Mouse (Mus musculus) neural tube, embryonic 15.5 days (tissue): ENCODE results near the gene Gm4450. TPM values are rescaled to one million over a fixed set of nuclear protein-coding genes. Genes with fewer than 3 reads are reported as not detected.
A peak's percentile ranks its signal among the peaks of the same experiment; 100 is the strongest.

Source experiments
- ATAC-seq: fragments of 200-750 bp; cut with Nextera tagmentation; 2 replicates; pipeline ENCODE4 v1.8.0; 2017; ENCODE audit warnings: mild to moderate bottlenecking, moderate TSS enrichment, moderate library complexity; ENCODE audit not compliant: low FRiP score
- H3K27ac ChIP-seq: fragments of 300-500 bp; sonication (generic); replicated peaks from 2 replicates; pipeline ENCODE4 v1.5.1; 2015; ENCODE audit warnings: mild to moderate bottlenecking, inconsistent platforms
- H3K27me3 ChIP-seq: fragments of 300-500 bp; sonication (generic); replicated peaks from 2 replicates; pipeline ENCODE4 v1.6.1; 2015; ENCODE audit warnings: inconsistent platforms
- H3K36me3 ChIP-seq: fragments of 300-500 bp; sonication (generic); 2 replicates; pipeline ENCODE4 v1.6.1; 2015; ENCODE audit warnings: inconsistent platforms
- H3K4me1 ChIP-seq: fragments of 300-500 bp; sonication (generic); 2 replicates; pipeline ENCODE4 v1.6.1; 2015; ENCODE audit warnings: inconsistent platforms
- H3K4me2 ChIP-seq: fragments of 300-500 bp; sonication (generic); 2 replicates; pipeline ENCODE4 v1.6.1; 2015; ENCODE audit warnings: inconsistent platforms, mild to moderate bottlenecking, moderate library complexity
- H3K4me3 ChIP-seq: fragments of 300-500 bp; sonication (generic); replicated peaks from 2 replicates; pipeline ENCODE4 v1.5.1; 2015; ENCODE audit warnings: mild to moderate bottlenecking, inconsistent platforms
- H3K9ac ChIP-seq: fragments of 300-500 bp; sonication (generic); replicated peaks from 2 replicates; pipeline ENCODE4 v1.6.1; 2015; ENCODE audit warnings: mild to moderate bottlenecking, inconsistent platforms
- H3K9me3 ChIP-seq: fragments of 300-500 bp; sonication (generic); replicated peaks from 2 replicates; pipeline ENCODE4 v1.6.1; 2016; ENCODE audit warnings: inconsistent platforms
- WGBS: fragments of 180-500 bp; shearing (Covaris S2); methylation state at CpG from one replicate; pipeline ENCODE4 v1.1.7; 2015; ENCODE audit warnings: mixed read lengths; 5-methylcytosine and 5-hydroxymethylcytosine counted together
- polyA plus RNA-seq: library from polyadenylated mRNA; unstranded; fragments of >200 nt; fragmentation: Nextera tagmentation; extraction: Ambion mirVana; gene quantifications from 2 replicates; pipeline ENCODE4 v1.2.1, GENCODE M21; 2015

The Gm4450 gene
- polyA plus RNA-seq, 1 experiment from 2014 or later = not detected

- Histone ChIP-seq H3K9ac (no peak overlapping the region), H3K4me3 (no peak overlapping the region), H3K9me3 (no peaks in the 10 kb centered on the region), H3K4me1 (no peaks in the 10 kb centered on the region), H3K27me3 (peaks cover 2% of the 10 kb centered on the region; the same call in 1 of the 2 replicates), H3K4me2 (no peak overlapping the region), H3K27ac (no peak overlapping the region), H3K36me3 (peaks cover 3% of the 10 kb centered on the region; the same call in 1 of the 2 replicates)
- 0% methylated on average over 1 of the region's 1 CpGs for WGBS
- ATAC-seq = no peak
Observed at GRCm38 (mm10) chr3:98434088-98434816, 22.7 kb downstream of the Gm4450 start.

- no peak overlapping the region for H3K27ac ChIP-seq
- ATAC-seq = no peak
- peak overlapping the region; percentile 87 for H3K4me2 ChIP-seq
- peaks cover 7% of the 10 kb centered on the region for H3K36me3 ChIP-seq
- H3K9me3 ChIP-seq = no peaks in the 10 kb centered on the region
- 37% methylated on average over 8 of the region's 8 CpGs for WGBS
- peaks cover 20% of the 10 kb centered on the region for H3K27me3 ChIP-seq
- peak overlapping the region; percentile 60; the same call in 1 of the 2 replicates for H3K4me3 ChIP-seq
- peaks cover 27% of the 10 kb centered on the region for H3K4me1 ChIP-seq
- H3K9ac ChIP-seq = no peak overlapping the region
Observed at GRCm38 (mm10) chr3:98428928-98429525, 27.9 kb downstream of the Gm4450 start.

GRCm38 (mm10) chr3:98428449-98428775, 28.5 kb downstream of the Gm4450 start:
- Histone ChIP-seq H3K27ac (0 out of 2 replicates have a peak overlapping the region, but pooled peaks have one; percentile 49), H3K36me3 (peaks cover 7% of the 10 kb centered on the region), H3K4me1 (peaks cover 27% of the 10 kb centered on the region), H3K4me3 (peak overlapping the region; percentile 60), H3K27me3 (peaks cover 20% of the 10 kb centered on the region), H3K4me2 (peak overlapping the region; percentile 87), H3K9ac (peak overlapping the region; percentile 48), H3K9me3 (no peaks in the 10 kb centered on the region)
- 9% methylated on average over 17 of the region's 17 CpGs for WGBS
- ATAC-seq = no peak; the same call in 1 of the 2 replicates

GRCm38 (mm10) chr3:98427600-98428448, 29.1 kb downstream of the Gm4450 start:
- Histone ChIP-seq H3K36me3 (peaks cover 7% of the 10 kb centered on the region), H3K4me3 (peak overlapping the region; percentile 60), H3K27ac (peak overlapping the region; percentile 49; the same call in 1 of the 2 replicates), H3K4me1 (peaks cover 27% of the 10 kb centered on the region), H3K9me3 (no peaks in the 10 kb centered on the region), H3K9ac (peak overlapping the region; percentile 48), H3K27me3 (peaks cover 20% of the 10 kb centered on the region), H3K4me2 (peak overlapping the region; percentile 87)
- ATAC-seq = peak; percentile 92
- WGBS = under 1% methylated on average over 108 of the region's 110 CpGs

GRCm38 (mm10) chr3:98427260-98427599, 29.7 kb downstream of the Gm4450 start:
- no peak; the same call in 1 of the 2 replicates for ATAC-seq

GRCm38 (mm10) chr3:98426749-98427148, 30.2 kb downstream of the Gm4450 start:
- WGBS = 49% methylated on average over 5 of the region's 5 CpGs
- H3K9ac ChIP-seq = peak overlapping the region; percentile 48; the same call in 1 of the 2 replicates
- no peak overlapping the region for H3K27ac ChIP-seq

More at GRCm38 (mm10) chr3:98427260-98427599, 29.7 kb downstream of the Gm4450 start:
- H3K4me3 ChIP-seq = peak overlapping the region; percentile 60
- peaks cover 27% of the 10 kb centered on the region for H3K4me1 ChIP-seq
- H3K4me2 ChIP-seq = peak overlapping the region; percentile 87
- H3K27me3 ChIP-seq = peaks cover 20% of the 10 kb centered on the region
- H3K27ac ChIP-seq = peak overlapping the region; percentile 49; the same call in 1 of the 2 replicates
- H3K9me3 ChIP-seq = no peaks in the 10 kb centered on the region
- peaks cover 7% of the 10 kb centered on the region for H3K36me3 ChIP-seq
- WGBS = 2% methylated on average over 23 of the region's 23 CpGs
- H3K9ac ChIP-seq = peak overlapping the region; percentile 48

GRCm38 (mm10) chr3:98422926-98423325, 34.0 kb downstream of the Gm4450 start:
- Histone ChIP-seq H3K9ac (no peak overlapping the region), H3K4me3 (no peak overlapping the region), H3K27me3 (peaks cover 12% of the 10 kb centered on the region), H3K27ac (no peak overlapping the region), H3K4me1 (peaks cover 14% of the 10 kb centered on the region), H3K9me3 (no peaks in the 10 kb centered on the region), H3K4me2 (no peak overlapping the region), H3K36me3 (peaks cover 4% of the 10 kb centered on the region)
- no peak for ATAC-seq
- WGBS = 84% methylated on average over 4 of the region's 4 CpGs

More at GRCm38 (mm10) chr3:98426749-98427148, 30.2 kb downstream of the Gm4450 start:
- peak overlapping the region; percentile 87 for H3K4me2 ChIP-seq
- no peak; the same call in 1 of the 2 replicates for ATAC-seq
- H3K9me3 ChIP-seq = no peaks in the 10 kb centered on the region
- peak overlapping the region; percentile 60 for H3K4me3 ChIP-seq
- H3K4me1 ChIP-seq = peaks cover 27% of the 10 kb centered on the region
- peaks cover 20% of the 10 kb centered on the region for H3K27me3 ChIP-seq
- H3K36me3 ChIP-seq = peaks cover 5% of the 10 kb centered on the region

GRCm38 (mm10) chr3:98419786-98420070, 37.2 kb downstream of the Gm4450 start:
- ATAC-seq = no peak
- Histone ChIP-seq H3K4me3 (no peak overlapping the region), H3K9me3 (no peaks in the 10 kb centered on the region), H3K36me3 (no peaks in the 10 kb centered on the region), H3K27ac (no peak overlapping the region), H3K9ac (no peak overlapping the region), H3K4me2 (no peak overlapping the region), H3K27me3 (no peaks in the 10 kb centered on the region), H3K4me1 (peaks cover 13% of the 10 kb centered on the region)
- 18% methylated on average over 4 of the region's 4 CpGs for WGBS

GRCm38 (mm10) chr3:98418991-98419785, 37.7 kb downstream of the Gm4450 start:
- Histone ChIP-seq H3K4me1 (peaks cover 13% of the 10 kb centered on the region), H3K27me3 (no peaks in the 10 kb centered on the region), H3K4me3 (no peak overlapping the region), H3K36me3 (no peaks in the 10 kb centered on the region), H3K27ac (no peak overlapping the region), H3K4me2 (no peak overlapping the region), H3K9ac (no peak overlapping the region), H3K9me3 (no peaks in the 10 kb centered on the region)
- ATAC-seq = no peak
- 42% methylated on average over 6 of the region's 6 CpGs for WGBS

- H3K27me3 ChIP-seq = no peaks in the 10 kb centered on the region
- H3K4me2 ChIP-seq = no peak overlapping the region
- H3K4me3 ChIP-seq = no peak overlapping the region
- H3K9ac ChIP-seq = no peak overlapping the region
- peak; percentile 66 for ATAC-seq
- H3K36me3 ChIP-seq = no peaks in the 10 kb centered on the region
- H3K4me1 ChIP-seq = peaks cover 13% of the 10 kb centered on the region
- no peaks in the 10 kb centered on the region for H3K9me3 ChIP-seq
- 67% methylated on average over 4 of the region's 4 CpGs for whole genome bisulfite sequencing
- H3K27ac ChIP-seq = peak overlapping the region; percentile 56; the same call in 1 of the 2 replicates
Observed at GRCm38 (mm10) chr3:98417328-98417727, 39.6 kb downstream of the Gm4450 start.
